Mouse (Mus musculus): ENCODE measurements around the gene Uckl1. TPM values are rescaled to one million over a fixed set of nuclear protein-coding genes. Genes with fewer than 3 reads are reported as not detected.

Uckl1 gene
- total RNA-seq, 2 experiments from 2014 or later, result 54.2 to 63.3 TPM

- DNase-seq (ENCODE audit: low spot score in 2 of 2), result no peak
These were observed 63.2 kb downstream of the Uckl1 start for GRCm38 (mm10) chr2:181521491-181521890.

DNA sequence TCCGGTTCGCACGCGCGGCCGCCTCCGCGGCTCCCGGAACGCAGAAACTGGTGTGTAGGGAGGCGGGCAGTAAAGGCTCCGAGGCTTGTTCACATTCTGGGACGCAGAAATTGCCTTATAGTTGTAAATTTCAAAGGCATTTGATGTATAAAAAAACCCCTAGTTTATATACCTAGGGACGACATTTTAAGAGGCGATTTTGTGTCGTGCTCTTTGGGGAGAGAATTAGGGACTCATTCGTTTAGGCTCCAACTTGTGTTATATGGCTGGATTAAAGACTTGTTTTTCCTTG is 63.8 kb downstream of the Uckl1 start:
- DNase-seq (ENCODE audit: low spot score in 2 of 2), result no peak

DNA sequence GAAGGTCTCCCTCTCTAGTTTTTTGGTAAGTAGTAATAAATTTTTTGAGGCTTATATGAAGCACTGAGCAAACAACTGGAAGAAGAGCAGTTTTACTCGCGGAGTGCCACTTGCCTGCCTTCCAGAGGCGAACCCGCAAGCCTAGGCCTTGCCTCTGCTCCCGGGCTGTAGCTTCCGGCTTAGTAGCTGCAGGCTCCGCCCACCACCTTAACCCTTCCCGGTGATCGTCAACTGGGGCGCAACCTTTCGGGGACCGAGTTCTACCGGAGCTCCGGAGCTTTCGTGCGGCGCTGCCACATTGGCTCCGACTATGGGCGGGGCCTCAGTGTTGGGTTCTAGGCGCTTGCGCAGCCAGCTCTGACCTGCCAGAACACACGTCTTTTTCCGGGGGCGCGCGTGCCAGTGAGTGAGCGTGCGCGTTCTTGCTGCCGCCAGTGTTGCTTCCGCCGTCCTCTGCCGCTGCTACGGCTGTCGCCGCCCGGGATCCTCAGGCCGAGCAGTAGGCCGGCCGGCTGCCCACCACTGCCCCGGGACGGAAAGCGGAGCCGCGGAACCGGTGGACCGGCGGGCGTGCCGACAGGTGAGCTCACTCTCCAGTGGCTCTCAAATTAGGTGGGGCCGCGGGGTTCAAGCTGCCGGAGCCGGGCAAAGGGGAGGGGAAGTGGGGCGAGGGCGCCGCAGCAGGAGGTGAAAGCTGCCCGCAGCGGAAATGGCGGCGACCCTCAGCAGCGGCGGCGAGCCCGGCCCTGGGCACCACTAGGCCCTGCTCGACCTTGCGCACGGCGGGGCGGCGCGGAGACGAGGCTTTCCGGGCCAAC is 64.4 kb downstream of the Uckl1 start, which contains the start of gene Dnajc5:
TSS of gene Dnajc5 (plus strand) at position 368 of the 818 bp plus-strand sequence.
- peak; percentile 97 to 98 for DNase-seq (ENCODE audit: low spot score in 2 of 2)

DNA sequence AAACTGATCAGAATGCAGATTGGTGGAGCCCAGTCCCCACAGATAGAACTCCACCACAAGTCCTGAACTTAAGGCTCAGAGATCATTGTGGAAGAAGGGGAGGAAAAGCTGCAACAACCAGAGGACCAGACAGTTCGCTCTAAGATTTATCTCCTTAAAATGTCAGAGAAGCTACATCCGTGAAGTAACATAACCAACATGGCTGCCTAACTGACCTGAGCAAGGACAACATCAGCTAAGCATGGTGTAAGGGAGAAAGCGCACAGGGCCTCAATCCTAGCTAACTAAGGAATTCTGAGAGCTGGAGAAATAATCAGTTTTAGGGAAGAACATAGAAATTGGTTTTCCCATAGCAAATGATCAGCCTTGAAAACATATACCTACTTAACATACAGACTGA is 65.5 kb downstream of the Uckl1 start:
- DNase-seq (ENCODE audit: low spot score in 2 of 2), result no peak

Small RNAs within 50 kb of the gene (microRNA-seq; reads per million reads assigned to microRNA genes)
- 0 reads per million in 2 experiments for gene Mir7006

Other genes starting within 250 kb of the Uckl1 start
- 10 to 100 TPM; 70.2 to 71.1 TPM for gene Zgpat, start 220.0 kb downstream of the Uckl1 start, total RNA-seq (2021)
- 10 to 100 TPM; 41.1 to 46.0 TPM for gene Arfrp1, start 219.5 kb downstream of the Uckl1 start, total RNA-seq (2021)
- 10 to 100 TPM; 37.1 to 43.2 TPM for gene Lime1, start 204.8 kb downstream of the Uckl1 start, total RNA-seq (2021)
- 1 to 10 TPM; 8.0 to 8.4 TPM for gene Zbtb46, start 125.5 kb downstream of the Uckl1 start, total RNA-seq (2021)
- gene Abhd16b, start 91.7 kb downstream of the Uckl1 start, total RNA-seq (2021), result not detected
- 10 to 100 TPM; 71.5 to 78.4 TPM for gene Tpd52l2, start 87.8 kb downstream of the Uckl1 start, total RNA-seq (2021)
- 100 to 1,000 TPM; 274 to 282 TPM for gene Dnajc5, start 64.4 kb downstream of the Uckl1 start, total RNA-seq (2021)
- gene Prpf6, start 7.0 kb upstream of the Uckl1 start, total RNA-seq (2021), result 10 to 100 TPM; 60.9 to 61.6 TPM
- gene Zfp512b, start 7.9 kb upstream of the Uckl1 start, total RNA-seq (2021), result 10 to 100 TPM; 81.0 to 88.4 TPM
- gene Samd10, start 14.3 kb upstream of the Uckl1 start, total RNA-seq (2021), result 10 to 100 TPM; 12.0 to 13.2 TPM
- gene Gm29797, start 72.1 kb upstream of the Uckl1 start, total RNA-seq (2021), result 1 to 10 TPM in 1 of 2 experiments, under 1 TPM in 1; 0.91 to 2.1 TPM
- 10 to 100 TPM; 11.3 to 12.6 TPM for gene Sox18, start 86.7 kb upstream of the Uckl1 start, total RNA-seq (2021)
- 10 to 100 TPM; 48.3 to 55.1 TPM for gene Tcea2, start 95.4 kb upstream of the Uckl1 start, total RNA-seq (2021)
- gene Rgs19, start 109.1 kb upstream of the Uckl1 start, total RNA-seq (2021), result 10 to 100 TPM; 41.7 to 47.2 TPM
- gene Lkaaear1, start 113.5 kb upstream of the Uckl1 start, total RNA-seq (2021), result not detected
- 10 to 100 TPM; 50.6 to 52.4 TPM for gene Oprl1, start 130.1 kb upstream of the Uckl1 start, total RNA-seq (2021)
- gene Myt1, start 178.4 kb upstream of the Uckl1 start, total RNA-seq (2021), result 10 to 100 TPM; 26.0 to 28.5 TPM